Mouse (Mus musculus): Measurements from ENCODE around the gene Ppp1r13l.

Ppp1r13l gene

GRCm38 (mm10) chr7:19337122-19337521 is 22.4 kb upstream of the Ppp1r13l start:
- DNase-seq (ENCODE audit: low spot score in 2 of 2), result no peak

GRCm38 (mm10) chr7:19338060-19338459 is 21.5 kb upstream of the Ppp1r13l start:
- no peak for DNase-seq (ENCODE audit: low spot score in 2 of 2)

- DNase-seq (ENCODE audit: low spot score in 2 of 2), result no peak
Measured at GRCm38 (mm10) chr7:19338596-19338995, 21.0 kb upstream of the Ppp1r13l start.

GRCm38 (mm10) chr7:19341250-19341649 is 18.3 kb upstream of the Ppp1r13l start:
- DNase-seq (ENCODE audit: low spot score in 2 of 2), result no peak

GRCm38 (mm10) chr7:19341761-19342409 is 17.7 kb upstream of the Ppp1r13l start:
- DNase-seq (ENCODE audit: low spot score in 2 of 2), result no peak

- peak; percentile 53 to 76 for DNase-seq (ENCODE audit: low spot score in 2 of 2)
Measured at GRCm38 (mm10) chr7:19342481-19343027, 17.0 kb upstream of the Ppp1r13l start.

GRCm38 (mm10) chr7:19343210-19343808 is 16.2 kb upstream of the Ppp1r13l start:
- peak; percentile 59 to 69 for DNase-seq (ENCODE audit: low spot score in 2 of 2)

- DNase-seq (ENCODE audit: low spot score in 2 of 2), result no peak
Measured at GRCm38 (mm10) chr7:19344237-19344847, 15.2 kb upstream of the Ppp1r13l start, which contains the start of gene Ercc1. Gene Ercc1, plus strand, starts transcription at chr7:19344778.

GRCm38 (mm10) chr7:19344938-19345471 is 14.5 kb upstream of the Ppp1r13l start:
- peak; percentile 98 to 99 for DNase-seq (ENCODE audit: low spot score in 2 of 2)

GRCm38 (mm10) chr7:19349188-19349915 is 10.2 kb upstream of the Ppp1r13l start:
- DNase-seq (ENCODE audit: low spot score in 2 of 2), result no peak

- no peak for DNase-seq (ENCODE audit: low spot score in 2 of 2)
Measured at GRCm38 (mm10) chr7:19350221-19350620, 9.3 kb upstream of the Ppp1r13l start.

- no peak for DNase-seq (ENCODE audit: low spot score in 2 of 2)
Measured at GRCm38 (mm10) chr7:19354991-19355390, 4.6 kb upstream of the Ppp1r13l start.

GRCm38 (mm10) chr7:19356311-19356710 is 3.2 kb upstream of the Ppp1r13l start:
- DNase-seq (ENCODE audit: low spot score in 2 of 2), result no peak

- no peak for DNase-seq (ENCODE audit: low spot score in 2 of 2)
Measured at GRCm38 (mm10) chr7:19357381-19358375, 1.9 kb upstream of the Ppp1r13l start.

GRCm38 (mm10) chr7:19358634-19359033 is 915 bp upstream of the Ppp1r13l start:
- no peak for DNase-seq (ENCODE audit: low spot score in 2 of 2)

- peak; percentile 66 to 73 for DNase-seq (ENCODE audit: low spot score in 2 of 2)
Measured at GRCm38 (mm10) chr7:19359892-19360641, 518 bp downstream of the Ppp1r13l start.

- DNase-seq (ENCODE audit: low spot score in 2 of 2), result peak; percentile 72 to 78
Measured at GRCm38 (mm10) chr7:19360944-19361343, 1.4 kb downstream of the Ppp1r13l start.

GRCm38 (mm10) chr7:19361720-19362119 is 2.2 kb downstream of the Ppp1r13l start:
- DNase-seq (ENCODE audit: low spot score in 2 of 2), result peak; percentile 64 to 78

- DNase-seq (ENCODE audit: low spot score in 2 of 2), result no peak
Measured at GRCm38 (mm10) chr7:19362276-19362675, 2.7 kb downstream of the Ppp1r13l start.

- DNase-seq (ENCODE audit: low spot score in 2 of 2), result peak; percentile 55 to 60
Measured at GRCm38 (mm10) chr7:19363881-19364280, 4.3 kb downstream of the Ppp1r13l start.

All from spleen, postnatal 36 days (tissue).